Mouse (Mus musculus): ENCODE data around the gene Adcy10. TPM values are rescaled to one million over a fixed set of nuclear protein-coding genes. Genes with fewer than 3 reads are reported as not detected.

The Adcy10 gene
- polyA plus RNA-seq, 1 experiment from 2014 or later = not detected

GRCm38 (mm10) chr1:165576005-165576404 lies 91.0 kb downstream of the Adcy10 start:
- no peaks in the 10 kb centered on the region for H3K27me3 ChIP-seq (ENCODE audit: insufficient read depth, low read length)
- no peak overlapping the region for H3K9ac ChIP-seq
- H3K36me3 ChIP-seq (ENCODE audit: insufficient read depth) = no peaks in the 10 kb centered on the region
- no peak overlapping the region for H3K27ac ChIP-seq (ENCODE audit: low read depth)
- 71% methylated on average over 4 of the region's 4 CpGs for WGBS
- ATAC-seq (ENCODE audit: insufficient read depth) = no peak
- no peaks in the 10 kb centered on the region for H3K4me1 ChIP-seq (ENCODE audit: insufficient read depth)
- no peak for TF ChIP-seq CTCF (IDR thresholded peaks at IDR 0.05; ENCODE audit: low read depth)
- no peaks in the 10 kb centered on the region for H3K9me3 ChIP-seq (ENCODE audit: low read depth, low read length)
- no peak for DNase-seq
- H3K4me3 ChIP-seq (ENCODE audit: low read depth, low read length) = no peak overlapping the region
- no peak overlapping the region for H3K4me2 ChIP-seq

DNA sequence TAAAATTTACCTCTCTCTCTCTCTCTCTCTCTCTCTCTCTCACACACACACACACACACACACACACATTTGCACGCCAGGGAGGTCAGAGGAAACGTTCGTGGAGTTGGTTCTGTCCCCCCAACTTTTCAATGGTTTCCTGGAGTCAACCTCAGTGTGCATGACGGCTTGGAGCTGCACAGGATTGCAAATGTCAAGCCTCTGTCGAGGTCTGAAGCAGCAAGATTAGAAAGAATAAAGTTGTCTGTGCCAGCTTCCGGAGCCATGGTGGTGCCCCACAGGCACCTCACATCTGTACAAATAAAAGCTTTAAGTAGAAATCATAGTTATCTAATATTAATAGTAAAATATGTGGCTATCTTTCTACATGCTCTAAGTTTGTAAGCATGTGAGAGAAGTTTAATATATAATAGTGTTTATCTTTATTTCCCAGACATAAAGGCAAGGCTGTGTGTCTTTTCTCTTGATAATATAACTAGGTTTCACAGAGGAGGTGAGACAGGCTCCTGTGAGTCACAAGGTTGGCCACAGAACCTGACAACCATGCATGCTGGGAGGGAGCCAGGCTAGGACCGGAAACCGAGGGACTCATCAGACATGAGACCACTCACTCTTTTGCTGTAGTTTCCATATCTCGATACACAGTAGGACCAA lies 91.6 kb downstream of the Adcy10 start:
- 58% methylated on average over 9 of the region's 9 CpGs for WGBS
- H3K9me3 ChIP-seq (ENCODE audit: low read depth, low read length) = no peaks in the 10 kb centered on the region
- no peak overlapping the region for H3K4me3 ChIP-seq (ENCODE audit: low read depth, low read length)
- no peak overlapping the region for H3K9ac ChIP-seq
- no peak for DNase-seq
- no peak overlapping the region for H3K4me2 ChIP-seq
- no peaks in the 10 kb centered on the region for H3K36me3 ChIP-seq (ENCODE audit: insufficient read depth)
- no peak for TF ChIP-seq CTCF (IDR thresholded peaks at IDR 0.05; ENCODE audit: low read depth)
- no peaks in the 10 kb centered on the region for H3K4me1 ChIP-seq (ENCODE audit: insufficient read depth)
- ATAC-seq (ENCODE audit: insufficient read depth) = no peak
- no peaks in the 10 kb centered on the region for H3K27me3 ChIP-seq (ENCODE audit: insufficient read depth, low read length)
- no peak overlapping the region for H3K27ac ChIP-seq (ENCODE audit: low read depth)

DNA sequence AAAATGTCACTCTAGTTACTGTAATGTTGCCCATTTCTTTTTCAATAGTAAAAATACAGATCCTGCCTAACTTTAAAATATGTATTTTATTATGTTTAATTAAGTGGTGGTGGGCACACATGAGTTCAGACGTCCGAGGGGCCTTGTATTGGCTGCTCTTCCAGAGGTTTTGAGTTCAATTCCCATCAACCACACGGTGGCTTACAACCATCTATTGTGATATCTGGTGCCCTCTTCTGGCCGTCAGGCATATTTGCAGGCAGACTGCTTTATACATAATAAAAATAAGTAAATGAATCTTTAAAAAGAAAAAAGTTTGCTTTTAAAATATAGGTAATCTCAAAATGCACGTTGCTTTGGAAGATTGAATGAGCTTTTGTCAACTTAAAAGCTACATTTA lies 94.3 kb downstream of the Adcy10 start:
- DNase-seq (peak; percentile 55), ATAC-seq (ENCODE audit: insufficient read depth) (no peak)
- Histone ChIP-seq H3K27ac (ENCODE audit: low read depth) (no peak overlapping the region), H3K36me3 (ENCODE audit: insufficient read depth) (no peaks in the 10 kb centered on the region), H3K9ac (no peak overlapping the region), H3K4me2 (no peak overlapping the region), H3K9me3 (ENCODE audit: low read depth, low read length) (no peaks in the 10 kb centered on the region), H3K27me3 (ENCODE audit: insufficient read depth, low read length) (no peaks in the 10 kb centered on the region), H3K4me3 (ENCODE audit: low read depth, low read length) (no peak overlapping the region), H3K4me1 (ENCODE audit: insufficient read depth) (no peaks in the 10 kb centered on the region)
- peak; percentile 58 for TF ChIP-seq CTCF (IDR thresholded peaks at IDR 0.05; ENCODE audit: low read depth)
- WGBS = 51% methylated on average over 5 of the region's 5 CpGs

- ATAC-seq (ENCODE audit: insufficient read depth) (no peak), DNase-seq (no peak)
- WGBS = 88% methylated on average over 3 of the region's 3 CpGs
- H3K4me2 ChIP-seq = no peak overlapping the region
- no peaks in the 10 kb centered on the region for H3K36me3 ChIP-seq (ENCODE audit: insufficient read depth)
- no peak for TF ChIP-seq CTCF (IDR thresholded peaks at IDR 0.05; ENCODE audit: low read depth)
- no peak overlapping the region for H3K4me3 ChIP-seq (ENCODE audit: low read depth, low read length)
- no peak overlapping the region for H3K9ac ChIP-seq
- H3K9me3 ChIP-seq (ENCODE audit: low read depth, low read length) = no peaks in the 10 kb centered on the region
- H3K27me3 ChIP-seq (ENCODE audit: insufficient read depth, low read length) = no peaks in the 10 kb centered on the region
- H3K27ac ChIP-seq (ENCODE audit: low read depth) = no peak overlapping the region
- H3K4me1 ChIP-seq (ENCODE audit: insufficient read depth) = peaks cover 5% of the 10 kb centered on the region; the same call in 1 of the 2 replicates
These were observed 96.3 kb downstream of the Adcy10 start for GRCm38 (mm10) chr1:165581255-165581654.

DNA sequence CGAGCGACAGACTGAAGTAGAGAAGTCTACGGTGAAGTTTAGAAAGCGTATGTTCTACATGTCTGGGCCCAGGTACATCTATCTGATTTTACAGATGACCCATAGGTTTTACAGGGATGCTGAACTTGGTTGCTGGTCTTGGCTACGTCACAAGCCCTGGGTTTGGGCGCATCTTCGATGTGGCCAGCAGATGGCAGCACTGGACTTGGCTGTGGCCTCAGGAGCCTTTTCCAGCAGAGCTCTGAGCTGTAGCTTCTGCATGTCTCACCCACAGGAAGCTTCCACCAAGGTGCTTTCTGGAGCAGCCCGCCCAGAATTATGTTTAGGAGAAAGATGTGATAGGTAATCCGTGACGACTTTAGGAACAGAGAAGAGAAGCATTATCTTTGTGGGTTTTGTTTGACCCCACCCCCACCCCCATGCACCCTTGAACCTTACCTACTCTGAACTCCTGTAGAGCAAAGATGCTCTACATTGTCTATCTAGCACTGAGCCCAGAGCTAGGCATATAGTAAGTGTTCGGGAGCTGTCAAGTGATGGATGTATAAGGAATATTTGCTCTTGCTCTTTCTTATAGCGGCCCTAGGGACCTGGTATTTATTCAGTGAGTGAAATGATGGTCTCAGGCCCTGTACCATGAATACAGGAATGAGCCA lies 98.7 kb downstream of the Adcy10 start:
- Histone ChIP-seq H3K27ac (ENCODE audit: low read depth) (no peak overlapping the region), H3K36me3 (ENCODE audit: insufficient read depth) (no peaks in the 10 kb centered on the region), H3K4me3 (ENCODE audit: low read depth, low read length) (no peak overlapping the region), H3K4me2 (no peak overlapping the region), H3K9me3 (ENCODE audit: low read depth, low read length) (no peaks in the 10 kb centered on the region), H3K27me3 (ENCODE audit: insufficient read depth, low read length) (no peaks in the 10 kb centered on the region), H3K4me1 (ENCODE audit: insufficient read depth) (peaks cover 15% of the 10 kb centered on the region), H3K9ac (no peak overlapping the region)
- WGBS = 28% methylated on average over 12 of the region's 12 CpGs
- ATAC-seq (ENCODE audit: insufficient read depth) (peak; percentile 72), DNase-seq (peak; percentile 97)
- peak; percentile 98 for TF ChIP-seq CTCF (IDR thresholded peaks at IDR 0.05; ENCODE audit: low read depth)

- DNase-seq = peak; percentile 53
- H3K4me2 ChIP-seq = no peak overlapping the region
- H3K4me3 ChIP-seq (ENCODE audit: low read depth, low read length) = no peak overlapping the region
- peaks cover 24% of the 10 kb centered on the region for H3K4me1 ChIP-seq (ENCODE audit: insufficient read depth)
- no peak overlapping the region for H3K27ac ChIP-seq (ENCODE audit: low read depth)
- peaks cover 2% of the 10 kb centered on the region; the same call in 1 of the 2 replicates for H3K36me3 ChIP-seq (ENCODE audit: insufficient read depth)
- H3K9ac ChIP-seq = peak overlapping the region; percentile 15; the same call in 1 of the 2 replicates
- WGBS = 61% methylated on average over 14 of the region's 14 CpGs
- ATAC-seq (ENCODE audit: insufficient read depth) = no peak
- H3K27me3 ChIP-seq (ENCODE audit: insufficient read depth, low read length) = no peaks in the 10 kb centered on the region
- no peaks in the 10 kb centered on the region for H3K9me3 ChIP-seq (ENCODE audit: low read depth, low read length)
- no peak for TF ChIP-seq CTCF (IDR thresholded peaks at IDR 0.05; ENCODE audit: low read depth)
These were observed 100.6 kb downstream of the Adcy10 start for GRCm38 (mm10) chr1:165585389-165586104.

- TF ChIP-seq CTCF (IDR thresholded peaks at IDR 0.05; ENCODE audit: low read depth) = no peak
- Histone ChIP-seq H3K9ac (no peak overlapping the region), H3K4me3 (ENCODE audit: low read depth, low read length) (no peak overlapping the region), H3K27ac (ENCODE audit: low read depth) (no peak overlapping the region), H3K4me2 (no peak overlapping the region), H3K9me3 (ENCODE audit: low read depth, low read length) (no peaks in the 10 kb centered on the region), H3K36me3 (ENCODE audit: insufficient read depth) (peaks cover 10% of the 10 kb centered on the region; the same call in 1 of the 2 replicates), H3K4me1 (ENCODE audit: insufficient read depth) (peaks cover 24% of the 10 kb centered on the region), H3K27me3 (ENCODE audit: insufficient read depth, low read length) (no peaks in the 10 kb centered on the region)
- 73% methylated on average over 1 of the region's 1 CpGs for WGBS
- DNase-seq = no peak
- ATAC-seq (ENCODE audit: insufficient read depth) = no peak
These were observed 101.4 kb downstream of the Adcy10 start for GRCm38 (mm10) chr1:165586366-165586765.
